Mouse (Mus musculus): Measurements from ENCODE around the gene Hoxc13.

DNA sequence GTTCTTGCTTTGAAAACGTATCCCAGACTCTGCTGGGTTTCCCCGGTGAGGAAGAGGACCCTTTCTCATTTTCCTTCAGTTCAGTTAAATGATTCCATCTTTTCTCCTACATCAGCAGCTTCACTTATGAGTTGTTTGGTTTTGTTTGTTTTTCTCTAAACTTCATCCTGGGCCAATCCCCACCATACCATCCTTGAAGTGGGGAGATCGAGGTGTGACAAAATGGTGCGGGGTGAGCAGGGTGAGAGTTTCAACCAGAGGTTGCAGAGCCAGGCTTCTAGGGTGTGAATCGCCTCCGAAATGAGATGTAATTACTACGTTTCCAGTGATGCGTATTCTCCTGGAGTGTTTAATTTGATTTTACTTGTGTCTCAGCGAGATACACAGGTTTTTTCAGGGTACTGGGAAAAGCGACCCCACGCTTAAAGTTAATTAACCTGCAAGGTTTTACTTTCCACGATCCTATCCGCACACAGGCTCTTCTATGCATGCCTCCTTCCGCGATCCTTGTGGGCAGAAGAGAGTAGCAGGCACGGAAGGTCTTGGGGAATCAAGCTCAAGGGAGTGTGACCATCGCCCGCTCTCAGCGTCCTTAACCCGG lies 2.8 kb upstream of the Hoxc13 start:
- no peak for TF ChIP-seq CTCF (IDR thresholded peaks at IDR 0.05; ENCODE audit: extremely low read depth, insufficient read depth, low read length)
- no peak for TF ChIP-seq POLR2A (IDR thresholded peaks at IDR 0.05; ENCODE audit: extremely low read depth, insufficient read depth, low read length)
